Mouse (Mus musculus) ES-Bruce4 (cell line): ENCODE measurements around the gene Foxp1.

ENCODE experiments used
- CTCF ChIP-seq: IDR thresholded peaks from one replicate; pipeline ENCODE4 v1.8.1; 2011; ENCODE audit warnings: low read depth, low read length
- POLR2A ChIP-seq: IDR thresholded peaks from one replicate; pipeline ENCODE4 v1.8.1; 2011; ENCODE audit warnings: low read length; ENCODE audit not compliant: insufficient read depth

GRCm38 (mm10) chr6:99540146-99540545, 17.6 kb upstream of the Foxp1 start:
- TF ChIP-seq CTCF (no peak), POLR2A (no peak)
